Mouse (Mus musculus) liver, embryonic 14.5 days (tissue): Measurements from ENCODE around the gene Ren1.

ENCODE experiments used
- CTCF ChIP-seq: IDR thresholded peaks from 2 replicates; pipeline ENCODE4 v1.5.1; 2016; ENCODE audit warnings: antibody characterized with exemption, low read depth, control low read depth
- EP300 ChIP-seq: IDR thresholded peaks from 2 replicates; pipeline ENCODE4 v1.6.1; 2016; ENCODE audit warnings: antibody characterized with exemption, low read depth

DNA sequence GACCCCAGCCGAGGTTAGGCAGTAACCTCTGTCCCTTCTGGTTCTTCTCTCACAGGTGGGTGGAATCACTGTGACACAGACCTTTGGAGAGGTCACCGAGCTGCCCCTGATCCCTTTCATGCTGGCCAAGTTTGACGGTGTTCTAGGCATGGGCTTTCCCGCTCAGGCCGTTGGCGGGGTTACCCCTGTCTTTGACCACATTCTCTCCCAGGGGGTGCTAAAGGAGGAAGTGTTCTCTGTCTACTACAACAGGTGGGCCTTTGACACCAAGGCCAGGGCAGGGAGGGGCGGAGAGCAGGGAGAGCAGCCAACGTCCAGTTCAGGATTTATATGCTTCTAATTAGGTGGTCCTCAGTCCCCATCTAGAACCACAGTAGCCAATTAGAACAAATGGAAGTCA lies 6.0 kb downstream of the Ren1 start:
- no peak for TF ChIP-seq CTCF
- TF ChIP-seq EP300: no peak
